Mouse (Mus musculus): Measurements from ENCODE around the gene Ifna11. TPM values are rescaled to one million over a fixed set of nuclear protein-coding genes. Genes with fewer than 3 reads are reported as not detected.
"Not testable (repeated sequence)": the region's sequence is repeated elsewhere in the genome, so short reads cannot be mapped to it uniquely, and the experiment has no call there.

Ifna11 gene
- polyA plus RNA-seq, 1 experiment from 2014 or later: not detected

DNA sequence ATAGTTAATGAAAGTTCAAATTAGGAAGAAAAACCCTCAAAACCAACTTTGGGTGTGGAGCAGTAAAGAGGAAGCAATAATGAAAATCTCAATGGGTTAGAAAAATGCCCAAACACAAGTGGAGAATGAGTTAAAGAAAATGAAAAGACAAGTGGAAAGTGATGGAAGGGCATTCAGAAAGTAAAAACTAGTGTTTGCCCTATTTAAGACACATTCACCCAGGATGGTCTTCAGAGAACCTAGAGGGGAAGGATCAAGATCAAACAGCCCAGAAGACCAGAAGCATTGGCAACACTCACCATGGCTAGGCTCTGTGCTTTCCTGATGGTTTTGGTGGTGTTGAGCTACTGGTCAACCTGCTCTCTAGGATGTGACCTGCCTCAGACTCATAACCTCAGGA lies 7.4 kb downstream of the Ifna11 start, which contains the start of gene Ifna6:
TSS of gene Ifna6 (plus strand) at position 301 of the 400 bp plus-strand sequence.
- H3K4me2 ChIP-seq (ENCODE audit: low read depth, low read length); H3K4me3 ChIP-seq (ENCODE audit: low read depth, low read length); H3K36me3 ChIP-seq (ENCODE audit: control insufficient read depth, insufficient read depth, low read length); H3K4me1 ChIP-seq (ENCODE audit: control insufficient read depth, insufficient read depth, low read length); H3K9ac ChIP-seq (replicated peaks; ENCODE audit: low read depth, low read length); H3K27ac ChIP-seq (ENCODE audit: low read depth, low read length); H3K9me3 ChIP-seq (ENCODE audit: control insufficient read depth, low read length); H3K27me3 ChIP-seq (ENCODE audit: control insufficient read depth, insufficient read depth, low read length); ATAC-seq (ENCODE audit: low read depth): not testable (repeated sequence)

DNA sequence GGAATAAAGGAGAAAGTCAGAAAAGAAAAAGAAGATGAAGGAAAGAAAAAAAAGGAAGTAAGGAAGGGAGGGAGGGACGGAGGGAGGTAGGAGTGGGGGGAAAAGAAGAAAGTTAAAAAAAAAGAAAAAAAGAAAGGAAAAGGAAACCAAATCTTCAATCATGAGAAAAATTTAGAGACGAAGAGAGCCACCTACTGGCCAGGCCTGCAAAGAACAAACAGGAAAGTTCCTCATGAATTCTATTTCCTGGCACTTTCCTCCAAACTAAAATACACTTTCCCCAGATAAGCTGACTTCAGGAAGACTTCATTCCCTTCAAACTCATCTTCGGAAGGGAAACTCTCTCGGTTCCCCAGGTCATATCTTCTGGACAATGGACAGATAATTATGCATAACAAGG lies 10.8 kb downstream of the Ifna11 start:
- H3K4me1 ChIP-seq (ENCODE audit: control insufficient read depth, insufficient read depth, low read length): no peaks in the 10 kb centered on the region
- no peak overlapping the region for H3K4me3 ChIP-seq (ENCODE audit: low read depth, low read length)
- H3K27me3 ChIP-seq (ENCODE audit: control insufficient read depth, insufficient read depth, low read length): no peaks in the 10 kb centered on the region
- no peaks in the 10 kb centered on the region for H3K36me3 ChIP-seq (ENCODE audit: control insufficient read depth, insufficient read depth, low read length)
- 29% methylated on average over 4 of the region's 4 CpGs for WGBS
- no peak overlapping the region for H3K4me2 ChIP-seq (ENCODE audit: low read depth, low read length)
- H3K27ac ChIP-seq (ENCODE audit: low read depth, low read length): no peak overlapping the region
- no peaks in the 10 kb centered on the region for H3K9me3 ChIP-seq (ENCODE audit: control insufficient read depth, low read length)
- no peak for ATAC-seq (ENCODE audit: low read depth)
- H3K9ac ChIP-seq (replicated peaks; ENCODE audit: low read depth, low read length): no peak overlapping the region

GRCm38 (mm10) chr4:88835225-88835624 lies 15.5 kb downstream of the Ifna11 start, which contains the start of gene Ifna5:
Gene Ifna5, plus strand, starts transcription at chr4:88835525.
- H3K9me3 ChIP-seq (ENCODE audit: control insufficient read depth, low read length); H3K9ac ChIP-seq (replicated peaks; ENCODE audit: low read depth, low read length); H3K4me3 ChIP-seq (ENCODE audit: low read depth, low read length); H3K27ac ChIP-seq (ENCODE audit: low read depth, low read length); ATAC-seq (ENCODE audit: low read depth); H3K4me1 ChIP-seq (ENCODE audit: control insufficient read depth, insufficient read depth, low read length); H3K4me2 ChIP-seq (ENCODE audit: low read depth, low read length); H3K36me3 ChIP-seq (ENCODE audit: control insufficient read depth, insufficient read depth, low read length); H3K27me3 ChIP-seq (ENCODE audit: control insufficient read depth, insufficient read depth, low read length): not testable (repeated sequence)
- WGBS: 92% methylated on average over 1 of the region's 1 CpGs

- Histone ChIP-seq H3K27me3 (ENCODE audit: control insufficient read depth, insufficient read depth, low read length) (no peaks in the 10 kb centered on the region), H3K27ac (ENCODE audit: low read depth, low read length) (no peak overlapping the region), H3K9ac (replicated peaks; ENCODE audit: low read depth, low read length) (no peak overlapping the region), H3K9me3 (ENCODE audit: control insufficient read depth, low read length) (no peaks in the 10 kb centered on the region), H3K4me2 (ENCODE audit: low read depth, low read length) (no peak overlapping the region), H3K4me3 (ENCODE audit: low read depth, low read length) (no peak overlapping the region), H3K4me1 (ENCODE audit: control insufficient read depth, insufficient read depth, low read length) (no peaks in the 10 kb centered on the region), H3K36me3 (ENCODE audit: control insufficient read depth, insufficient read depth, low read length) (no peaks in the 10 kb centered on the region)
- no peak for ATAC-seq (ENCODE audit: low read depth)
- 45% methylated on average over 3 of the region's 3 CpGs for WGBS
Measured at GRCm38 (mm10) chr4:88838828-88839227, 19.1 kb downstream of the Ifna11 start.

DNA sequence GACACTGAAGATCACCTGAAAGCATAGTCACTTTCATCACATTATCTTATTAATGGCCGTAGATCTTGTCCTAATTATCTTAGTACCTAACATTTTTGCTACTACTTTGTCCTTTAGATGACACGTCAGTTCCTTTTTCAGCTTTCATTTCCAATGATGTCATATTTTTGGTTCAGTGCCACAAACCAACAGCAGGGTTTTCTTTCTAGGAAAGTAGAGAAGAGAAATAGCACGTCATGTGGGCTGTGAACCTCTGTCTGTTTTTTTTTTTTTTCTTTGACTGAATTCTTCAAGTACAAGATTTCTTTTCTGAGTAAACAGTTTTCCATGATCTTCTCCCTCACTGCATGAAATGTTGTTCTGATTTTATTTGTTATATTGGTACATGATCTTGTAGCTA lies 20.3 kb downstream of the Ifna11 start:
- no peaks in the 10 kb centered on the region for H3K4me1 ChIP-seq (ENCODE audit: control insufficient read depth, insufficient read depth, low read length)
- no peak overlapping the region for H3K4me3 ChIP-seq (ENCODE audit: low read depth, low read length)
- no peaks in the 10 kb centered on the region for H3K27me3 ChIP-seq (ENCODE audit: control insufficient read depth, insufficient read depth, low read length)
- no peak overlapping the region for H3K4me2 ChIP-seq (ENCODE audit: low read depth, low read length)
- ATAC-seq (ENCODE audit: low read depth): no peak
- WGBS: 79% methylated on average over 3 of the region's 3 CpGs
- H3K9me3 ChIP-seq (ENCODE audit: control insufficient read depth, low read length): no peaks in the 10 kb centered on the region
- H3K9ac ChIP-seq (replicated peaks; ENCODE audit: low read depth, low read length): no peak overlapping the region
- no peak overlapping the region for H3K27ac ChIP-seq (ENCODE audit: low read depth, low read length)
- no peaks in the 10 kb centered on the region for H3K36me3 ChIP-seq (ENCODE audit: control insufficient read depth, insufficient read depth, low read length)

- Histone ChIP-seq H3K27me3 (ENCODE audit: control insufficient read depth, insufficient read depth, low read length) (no peaks in the 10 kb centered on the region), H3K9me3 (ENCODE audit: control insufficient read depth, low read length) (no peaks in the 10 kb centered on the region), H3K9ac (replicated peaks; ENCODE audit: low read depth, low read length) (no peak within 1 kb of the TSS), H3K27ac (ENCODE audit: low read depth, low read length) (no peak within 1 kb of the TSS), H3K4me1 (ENCODE audit: control insufficient read depth, insufficient read depth, low read length) (no peaks in the 10 kb centered on the region), H3K36me3 (ENCODE audit: control insufficient read depth, insufficient read depth, low read length) (no peaks in the 10 kb centered on the region), H3K4me3 (ENCODE audit: low read depth, low read length) (no peak within 1 kb of the TSS), H3K4me2 (ENCODE audit: low read depth, low read length) (no peak within 1 kb of the TSS)
- 48% methylated on average over 2 of the region's 2 CpGs for WGBS
- ATAC-seq (ENCODE audit: low read depth): no peak
Measured at GRCm38 (mm10) chr4:88841438-88841911, 21.7 kb downstream of the Ifna11 start, which contains the start of gene Ifna4. Gene Ifna4, plus strand, starts transcription at chr4:88841861.

GRCm38 (mm10) chr4:88845334-88845733 lies 25.6 kb downstream of the Ifna11 start:
- H3K4me1 ChIP-seq (ENCODE audit: control insufficient read depth, insufficient read depth, low read length): no peaks in the 10 kb centered on the region
- H3K4me3 ChIP-seq (ENCODE audit: low read depth, low read length): no peak overlapping the region
- 60% methylated on average over 2 of the region's 2 CpGs for WGBS
- H3K4me2 ChIP-seq (ENCODE audit: low read depth, low read length): no peak overlapping the region
- H3K9ac ChIP-seq (replicated peaks; ENCODE audit: low read depth, low read length): no peak overlapping the region
- no peak for ATAC-seq (ENCODE audit: low read depth)
- H3K27me3 ChIP-seq (ENCODE audit: control insufficient read depth, insufficient read depth, low read length): no peaks in the 10 kb centered on the region
- H3K27ac ChIP-seq (ENCODE audit: low read depth, low read length): no peak overlapping the region
- H3K9me3 ChIP-seq (ENCODE audit: control insufficient read depth, low read length): no peaks in the 10 kb centered on the region
- H3K36me3 ChIP-seq (ENCODE audit: control insufficient read depth, insufficient read depth, low read length): no peaks in the 10 kb centered on the region

GRCm38 (mm10) chr4:88849698-88850097 lies 29.9 kb downstream of the Ifna11 start, which contains the start of gene Ifna1:
Gene Ifna1, plus strand, starts transcription at chr4:88850087.
- 68% methylated on average over 1 of the region's 1 CpGs for WGBS
- Histone ChIP-seq H3K27ac (ENCODE audit: low read depth, low read length) (no peak within 1 kb of the TSS), H3K9me3 (ENCODE audit: control insufficient read depth, low read length) (no peaks in the 10 kb centered on the region), H3K4me2 (ENCODE audit: low read depth, low read length) (no peak within 1 kb of the TSS), H3K36me3 (ENCODE audit: control insufficient read depth, insufficient read depth, low read length) (no peaks in the 10 kb centered on the region), H3K4me1 (ENCODE audit: control insufficient read depth, insufficient read depth, low read length) (no peaks in the 10 kb centered on the region), H3K9ac (replicated peaks; ENCODE audit: low read depth, low read length) (no peak within 1 kb of the TSS), H3K4me3 (ENCODE audit: low read depth, low read length) (no peak within 1 kb of the TSS), H3K27me3 (ENCODE audit: control insufficient read depth, insufficient read depth, low read length) (no peaks in the 10 kb centered on the region)
- no peak for ATAC-seq (ENCODE audit: low read depth)

- no peak for ATAC-seq (ENCODE audit: low read depth)
Measured at GRCm38 (mm10) chr4:88851026-88851763, 31.4 kb downstream of the Ifna11 start.

More at GRCm38 (mm10) chr4:88851026-88851763, 31.4 kb downstream of the Ifna11 start:
- Histone ChIP-seq H3K9me3 (ENCODE audit: control insufficient read depth, low read length) (no peaks in the 10 kb centered on the region), H3K9ac (replicated peaks; ENCODE audit: low read depth, low read length) (no peak overlapping the region), H3K4me1 (ENCODE audit: control insufficient read depth, insufficient read depth, low read length) (no peaks in the 10 kb centered on the region), H3K4me3 (ENCODE audit: low read depth, low read length) (no peak overlapping the region), H3K4me2 (ENCODE audit: low read depth, low read length) (no peak overlapping the region), H3K27ac (ENCODE audit: low read depth, low read length) (no peak overlapping the region), H3K36me3 (ENCODE audit: control insufficient read depth, insufficient read depth, low read length) (no peaks in the 10 kb centered on the region), H3K27me3 (ENCODE audit: control insufficient read depth, insufficient read depth, low read length) (no peaks in the 10 kb centered on the region)
- 28% methylated on average over 4 of the region's 4 CpGs for WGBS
